Mouse (Mus musculus) liver, adult 2 months (tissue): Measurements from ENCODE around the gene Pes1.

Experiments used
- CTCF ChIP-seq: fragments of 200-500 bp; IDR thresholded peaks from 2 replicates; pipeline ENCODE4 v1.5.1; 2011; ENCODE audit warnings: low read depth, low read length, control low read depth
- POLR2A ChIP-seq: fragments of 200-500 bp; IDR thresholded peaks from 2 replicates; pipeline ENCODE4 v1.6.1; 2011; ENCODE audit warnings: low read length, control low read depth; ENCODE audit not compliant: insufficient read depth; ENCODE audit errors: extremely low read depth

- TF ChIP-seq CTCF (no peak), POLR2A (no peak)
Observed at GRCm38 (mm10) chr11:3935135-3935534, 28.6 kb upstream of the Pes1 start.
